Mouse (Mus musculus) Muller cell, postnatal 12 days (primary cell): ENCODE results near the gene Samd4b.
"Not testable (repeated sequence)": the region's sequence is repeated elsewhere in the genome, so short reads cannot be mapped to it uniquely, and the experiment has no call there.

Experiments
- DNase-seq: peaks from one replicate; pipeline ENCODE4 v3.0.0-alpha.2; 2015; ENCODE audit errors: inconsistent ontology term

Gene Samd4b

GRCm38 (mm10) chr7:28398696-28399340, 199.1 kb downstream of the Samd4b start:
- DNase-seq: no peak

GRCm38 (mm10) chr7:28398000-28398399, 199.9 kb downstream of the Samd4b start:
- no peak for DNase-seq

GRCm38 (mm10) chr7:28395425-28395824, 202.5 kb downstream of the Samd4b start:
- DNase-seq: no peak

- no peak for DNase-seq
These were observed 204.5 kb downstream of the Samd4b start for GRCm38 (mm10) chr7:28393272-28393951.

GRCm38 (mm10) chr7:28392429-28393271, 205.3 kb downstream of the Samd4b start, which contains the start of the genes Med29 and Paf1:
Gene Med29, minus strand, starts transcription at chr7:28392708.
Gene Paf1, plus strand, starts transcription at chr7:28392951.
- DNase-seq: peak; percentile 100

GRCm38 (mm10) chr7:28390331-28390730, 207.6 kb downstream of the Samd4b start:
- DNase-seq: no peak

GRCm38 (mm10) chr7:28387384-28387783, 210.6 kb downstream of the Samd4b start:
- DNase-seq: not testable (repeated sequence)

GRCm38 (mm10) chr7:28386877-28387276, 211.1 kb downstream of the Samd4b start:
- not testable (repeated sequence) for DNase-seq

GRCm38 (mm10) chr7:28386462-28386861, 211.5 kb downstream of the Samd4b start:
- DNase-seq: peak; percentile 75

- DNase-seq: no peak
These were observed 211.9 kb downstream of the Samd4b start for GRCm38 (mm10) chr7:28386007-28386406.

- no peak for DNase-seq
These were observed 212.7 kb downstream of the Samd4b start for GRCm38 (mm10) chr7:28385196-28385595.

- no peak for DNase-seq
These were observed 213.8 kb downstream of the Samd4b start for GRCm38 (mm10) chr7:28384162-28384561.

- no peak for DNase-seq
These were observed 214.3 kb downstream of the Samd4b start for GRCm38 (mm10) chr7:28383606-28384005.

GRCm38 (mm10) chr7:28382981-28383396, 215.0 kb downstream of the Samd4b start:
- peak; percentile 50 for DNase-seq

- DNase-seq: peak; percentile 55
These were observed 215.5 kb downstream of the Samd4b start for GRCm38 (mm10) chr7:28382347-28382951.

- peak; percentile 92 for DNase-seq
These were observed 216.0 kb downstream of the Samd4b start for GRCm38 (mm10) chr7:28381938-28382337.

- peak; percentile 95 for DNase-seq
These were observed 216.7 kb downstream of the Samd4b start for GRCm38 (mm10) chr7:28381017-28381790.

GRCm38 (mm10) chr7:28380237-28381016, 217.5 kb downstream of the Samd4b start, which contains the start of gene Zfp36:
Gene Zfp36, minus strand, starts transcription at chr7:28380253.
- no peak for DNase-seq

- DNase-seq: peak; percentile 98
These were observed 218.9 kb downstream of the Samd4b start for GRCm38 (mm10) chr7:28378769-28379651.
